Mouse (Mus musculus) spleen, postnatal 4 days (tissue): ENCODE measurements around the gene Tmem211.

ENCODE experiments used
- DNase-seq, 2 experiments: peaks; one replicate each; pipeline ENCODE4 v3.0.0; 2022; ENCODE audit warnings: low spot score in 2 of 2

The Tmem211 gene

DNA sequence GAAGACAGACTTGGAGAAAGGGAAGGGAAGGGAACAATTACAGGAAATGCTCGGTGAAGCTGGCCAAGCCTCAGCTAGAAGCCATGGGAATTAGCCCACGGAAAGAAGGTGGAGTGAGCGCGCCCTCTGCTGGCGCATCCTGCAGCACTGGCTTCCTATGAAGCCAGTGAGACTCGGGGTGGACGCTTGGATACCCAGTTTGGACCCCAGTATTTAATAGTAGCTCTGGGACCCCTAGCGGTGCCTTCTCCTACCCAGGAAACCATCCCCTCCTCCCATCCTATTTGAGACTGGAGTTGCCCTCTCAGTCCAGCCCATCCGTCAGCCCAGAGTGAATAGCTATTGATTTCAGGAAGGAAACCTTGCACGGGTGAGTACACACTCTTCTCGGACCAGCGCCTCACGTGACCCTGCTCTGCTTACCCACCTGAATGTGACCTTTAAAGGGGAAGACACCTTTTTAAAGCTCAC is at the start of gene Tmem211:
Gene Tmem211, plus strand, starts transcription at position 278 of the 471 bp plus-strand sequence.
- peak; percentile 40 to 74 for DNase-seq

GRCm38 (mm10) chr5:113179451-113179842 is 47.3 kb upstream of the Tmem211 start:
- DNase-seq: no peak

GRCm38 (mm10) chr5:113179843-113180682 is 46.6 kb upstream of the Tmem211 start:
- peak; percentile 67 to 84 for DNase-seq

- no peak for DNase-seq
Measured at GRCm38 (mm10) chr5:113180755-113181154, 46.0 kb upstream of the Tmem211 start.

GRCm38 (mm10) chr5:113181441-113181840 is 45.3 kb upstream of the Tmem211 start:
- no peak for DNase-seq

GRCm38 (mm10) chr5:113190558-113190957 is 36.2 kb upstream of the Tmem211 start:
- DNase-seq: no peak

DNA sequence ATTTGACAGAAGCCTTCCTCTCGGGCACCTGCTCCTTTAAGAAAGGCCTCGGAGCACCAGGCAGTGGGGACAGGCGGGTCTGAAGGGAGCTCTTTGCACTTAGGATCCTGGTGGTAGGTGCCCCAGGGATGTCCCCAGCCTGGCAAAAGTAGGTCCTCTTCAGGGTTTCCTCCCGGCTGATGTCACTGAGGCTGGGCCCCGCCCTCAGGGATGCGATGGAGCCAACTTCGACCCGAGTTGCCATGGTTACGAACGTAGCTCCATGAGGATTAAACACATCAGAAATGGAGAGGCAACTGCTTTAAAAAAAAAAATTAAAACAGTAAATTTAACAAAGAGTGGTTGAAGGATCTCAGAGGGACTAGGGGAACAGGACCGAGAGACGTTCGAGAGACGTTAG is 34.8 kb upstream of the Tmem211 start:
- DNase-seq: no peak

DNA sequence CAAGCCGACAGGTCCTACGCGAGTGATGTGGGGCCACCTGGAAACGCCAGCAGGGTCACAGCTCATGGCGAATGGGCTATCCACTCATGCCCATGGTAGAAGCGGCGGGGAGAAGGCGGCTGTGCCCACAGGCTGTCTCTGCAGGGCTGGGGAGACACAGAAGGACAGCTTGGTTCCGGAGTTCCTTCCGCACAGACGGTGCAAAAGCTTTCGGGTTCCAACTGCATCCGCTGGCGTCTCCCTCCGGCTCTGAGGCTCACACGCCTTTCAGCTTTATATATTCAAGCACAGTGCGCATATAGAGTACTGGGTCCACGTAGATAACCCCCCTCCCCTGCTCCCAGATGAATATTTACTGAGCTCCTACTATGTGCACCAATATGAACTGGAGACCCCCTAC is 32.9 kb upstream of the Tmem211 start:
- no peak for DNase-seq

DNA sequence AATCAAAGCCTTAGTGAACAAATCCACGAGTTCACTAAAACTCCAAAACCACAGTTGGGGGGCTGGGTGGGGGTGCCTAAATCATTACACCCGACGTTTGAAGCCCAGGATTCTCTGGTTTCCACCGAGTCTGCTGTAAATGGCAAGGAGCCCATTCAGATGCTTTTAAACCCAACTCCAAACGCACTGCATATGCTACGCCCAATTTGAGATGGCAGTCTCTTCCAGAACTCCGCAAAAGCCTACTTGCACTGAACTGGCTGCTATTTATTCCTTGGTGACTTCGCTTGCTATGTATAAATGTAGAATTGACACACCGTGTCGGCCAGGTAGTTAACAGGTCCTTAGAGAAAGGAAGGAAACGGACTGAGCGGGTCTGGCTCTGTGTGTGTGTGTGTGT is 31.3 kb upstream of the Tmem211 start:
- no peak for DNase-seq

GRCm38 (mm10) chr5:113195907-113196306 is 30.8 kb upstream of the Tmem211 start:
- DNase-seq: no peak

- no peak for DNase-seq
Measured at GRCm38 (mm10) chr5:113196916-113197794, 29.6 kb upstream of the Tmem211 start.

DNA sequence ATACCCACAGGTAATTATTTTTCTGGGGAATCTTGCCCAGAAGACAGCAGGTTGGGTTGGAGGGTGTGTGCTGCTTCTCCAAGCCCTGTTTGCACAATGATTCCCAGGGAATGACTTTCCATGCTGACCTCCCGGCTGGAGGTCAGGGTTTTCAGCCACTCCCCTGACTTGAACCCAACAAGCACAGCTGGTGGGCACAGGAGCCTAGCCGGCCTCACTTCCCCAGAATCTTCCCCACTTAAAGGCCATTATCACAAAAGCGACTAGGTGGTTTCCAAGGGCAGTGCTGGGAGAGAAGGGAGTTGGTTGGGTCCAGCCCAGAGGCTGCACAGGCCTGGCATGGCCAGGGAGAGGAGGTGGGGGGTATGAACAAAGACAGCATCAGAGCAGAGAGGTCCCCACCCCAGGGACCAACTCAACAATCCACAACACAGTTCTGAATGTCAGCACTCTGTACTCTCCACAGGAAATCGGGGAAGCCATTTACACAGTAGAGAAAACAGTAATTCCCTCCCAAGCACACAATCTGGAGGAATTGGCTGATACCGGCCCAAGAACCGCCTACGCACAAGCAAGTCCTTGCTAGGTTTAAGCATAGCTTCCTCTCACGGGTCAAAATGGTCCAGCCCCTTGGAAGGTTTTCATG is 27.5 kb upstream of the Tmem211 start:
- no peak for DNase-seq

DNA sequence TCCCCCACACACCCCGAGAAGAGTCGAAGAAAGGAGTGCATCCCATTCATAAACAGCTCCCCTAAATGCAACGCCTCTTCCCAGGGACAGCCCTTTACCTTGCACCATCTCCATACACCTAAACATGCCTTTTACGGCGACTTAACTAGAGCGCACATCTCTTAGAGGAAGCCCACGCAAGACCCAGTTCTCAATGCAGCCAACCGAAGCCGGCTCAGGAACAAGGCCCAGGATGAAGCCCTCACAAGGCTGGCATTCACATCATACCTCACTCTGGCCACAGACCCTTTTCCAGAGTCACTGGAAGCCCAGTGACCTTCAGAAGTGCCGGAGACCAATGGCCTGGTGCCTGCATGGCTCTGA is 27.0 kb upstream of the Tmem211 start:
- DNase-seq: no peak

GRCm38 (mm10) chr5:113204193-113204592 is 22.5 kb upstream of the Tmem211 start:
- DNase-seq: no peak

DNA sequence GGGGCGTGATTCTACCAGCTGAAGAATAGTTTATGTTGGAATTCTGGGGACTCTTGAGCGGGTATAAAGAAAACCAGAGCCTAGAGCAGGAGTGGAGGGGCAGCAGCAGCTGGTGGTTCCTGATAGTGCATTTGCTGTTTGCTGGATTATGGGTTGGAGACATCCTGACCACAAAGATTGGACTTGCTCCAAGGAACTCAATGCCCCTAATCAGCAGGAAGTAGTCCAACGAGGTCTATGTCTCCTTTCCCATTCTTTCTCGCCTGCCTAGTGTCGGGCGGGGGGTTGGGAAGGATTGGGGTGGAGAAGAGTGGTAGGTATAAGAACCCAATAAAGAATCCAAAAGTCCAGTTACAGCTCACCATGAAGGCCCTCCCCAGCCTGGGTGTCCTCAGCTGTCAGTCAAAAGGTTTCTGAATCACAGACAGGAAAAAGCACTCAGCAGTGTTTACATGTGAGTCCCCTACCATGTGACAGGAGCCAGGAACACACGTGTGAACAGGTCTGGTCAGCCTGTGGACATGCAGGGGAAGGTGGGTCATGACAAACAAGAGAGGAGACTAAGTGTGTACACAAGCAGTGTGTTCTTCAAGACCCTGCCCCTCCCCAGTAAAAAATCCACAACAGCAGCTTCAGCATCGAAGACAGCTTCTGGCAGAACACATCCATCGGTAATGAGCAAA is 19.9 kb upstream of the Tmem211 start:
- no peak for DNase-seq

DNA sequence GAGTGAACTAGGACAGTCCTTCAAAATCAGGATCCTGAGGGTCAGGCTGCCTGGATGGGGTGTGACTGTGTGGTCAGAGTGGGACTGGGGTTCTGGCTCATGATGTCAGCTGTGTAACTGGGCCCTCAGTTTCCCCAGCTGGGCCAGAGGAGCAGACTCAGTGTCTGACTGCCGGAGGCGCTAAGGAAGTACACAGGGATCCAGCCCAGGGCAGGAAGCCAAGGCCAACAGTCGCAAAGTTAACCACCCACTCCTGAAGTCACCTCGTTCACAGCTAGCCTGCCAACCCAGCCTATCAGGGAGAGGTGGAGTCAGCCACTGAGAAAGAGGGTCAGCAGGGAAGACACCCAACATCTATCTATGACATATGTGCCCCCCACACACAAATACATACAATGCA is 18.7 kb upstream of the Tmem211 start:
- DNase-seq: no peak

- DNase-seq: no peak
Measured at GRCm38 (mm10) chr5:113208622-113209400, 17.9 kb upstream of the Tmem211 start.

GRCm38 (mm10) chr5:113209401-113209750 is 17.3 kb upstream of the Tmem211 start:
- DNase-seq: no peak

GRCm38 (mm10) chr5:113209898-113210297 is 16.8 kb upstream of the Tmem211 start:
- DNase-seq: no peak

DNA sequence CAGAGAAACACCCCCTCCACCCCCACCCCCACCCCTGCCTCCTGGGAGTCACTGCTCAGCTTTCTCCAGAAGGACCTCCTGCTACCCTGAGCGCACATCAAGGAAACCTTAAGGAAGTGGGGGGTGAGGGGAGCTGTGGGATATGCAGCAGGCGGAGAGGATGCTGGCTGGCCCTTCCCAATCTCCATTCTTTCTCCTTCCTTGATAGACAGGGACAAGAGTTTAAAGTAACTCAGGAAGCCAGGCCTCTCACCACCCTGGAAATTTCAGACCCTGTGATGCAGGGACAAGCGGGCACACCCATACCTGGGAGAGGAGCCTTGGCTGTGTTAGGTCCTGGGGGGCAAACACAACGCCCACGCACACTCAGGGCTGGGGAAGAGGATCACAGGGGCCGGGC is 16.4 kb upstream of the Tmem211 start:
- DNase-seq: no peak
